Mouse (Mus musculus): Measurements from ENCODE around the gene Ccl1. TPM values are rescaled to one million over a fixed set of nuclear protein-coding genes. Genes with fewer than 3 reads are reported as not detected.

Ccl1 gene
- polyA plus RNA-seq, 1 experiment from 2014 or later = not detected

GRCm38 (mm10) chr11:82255601-82256000 lies 49.9 kb downstream of the Ccl1 start:
- Histone ChIP-seq H3K36me3 (replicated peaks) (no peaks in the 10 kb centered on the region), H3K4me2 (no peak overlapping the region), H3K9ac (no peak overlapping the region), H3K9me3 (replicated peaks) (no peaks in the 10 kb centered on the region), H3K27me3 (no peaks in the 10 kb centered on the region), H3K4me3 (replicated peaks) (no peak overlapping the region), H3K27ac (replicated peaks) (no peak overlapping the region), H3K4me1 (replicated peaks) (no peaks in the 10 kb centered on the region)
- ATAC-seq (ENCODE audit: insufficient read depth) = no peak; the same call in 1 of the 2 replicates
- 6% methylated on average over 4 of the region's 4 CpGs for WGBS (ENCODE audit: insufficient replicate concordance)

GRCm38 (mm10) chr11:82253421-82253820 lies 52.1 kb downstream of the Ccl1 start:
- H3K4me3 ChIP-seq (replicated peaks) = no peak overlapping the region
- no peak overlapping the region for H3K9ac ChIP-seq
- no peak overlapping the region for H3K27ac ChIP-seq (replicated peaks)
- H3K4me1 ChIP-seq (replicated peaks) = no peaks in the 10 kb centered on the region
- H3K36me3 ChIP-seq (replicated peaks) = no peaks in the 10 kb centered on the region
- H3K27me3 ChIP-seq = no peaks in the 10 kb centered on the region
- no peak overlapping the region for H3K4me2 ChIP-seq
- ATAC-seq (ENCODE audit: insufficient read depth) = no peak
- H3K9me3 ChIP-seq (replicated peaks) = no peaks in the 10 kb centered on the region
- 33% methylated on average over 4 of the region's 4 CpGs for WGBS (ENCODE audit: insufficient replicate concordance)

- H3K4me1 ChIP-seq (replicated peaks) = no peaks in the 10 kb centered on the region
- ATAC-seq (ENCODE audit: insufficient read depth) = no peak
- no peaks in the 10 kb centered on the region for H3K36me3 ChIP-seq (replicated peaks)
- no peaks in the 10 kb centered on the region for H3K27me3 ChIP-seq
- H3K9me3 ChIP-seq (replicated peaks) = no peaks in the 10 kb centered on the region
- H3K4me2 ChIP-seq = no peak overlapping the region
- WGBS (ENCODE audit: insufficient replicate concordance) = 56% methylated on average over 6 of the region's 6 CpGs
- no peak overlapping the region for H3K27ac ChIP-seq (replicated peaks)
- H3K4me3 ChIP-seq (replicated peaks) = no peak overlapping the region
- H3K9ac ChIP-seq = no peak overlapping the region
These were observed 54.2 kb downstream of the Ccl1 start for GRCm38 (mm10) chr11:82251251-82251650.

- ATAC-seq (ENCODE audit: insufficient read depth) = no peak
- H3K4me1 ChIP-seq (replicated peaks) = no peaks in the 10 kb centered on the region
- H3K4me2 ChIP-seq = no peak overlapping the region
- no peaks in the 10 kb centered on the region for H3K36me3 ChIP-seq (replicated peaks)
- 60% methylated on average over 6 of the region's 6 CpGs for WGBS (ENCODE audit: insufficient replicate concordance)
- no peaks in the 10 kb centered on the region for H3K27me3 ChIP-seq
- no peaks in the 10 kb centered on the region for H3K9me3 ChIP-seq (replicated peaks)
- no peak overlapping the region for H3K4me3 ChIP-seq (replicated peaks)
- H3K9ac ChIP-seq = no peak overlapping the region
- H3K27ac ChIP-seq (replicated peaks) = no peak overlapping the region
These were observed 55.5 kb downstream of the Ccl1 start for GRCm38 (mm10) chr11:82249945-82250344.

GRCm38 (mm10) chr11:82237439-82237838 lies 68.1 kb downstream of the Ccl1 start:
- Histone ChIP-seq H3K36me3 (replicated peaks) (no peaks in the 10 kb centered on the region), H3K27me3 (no peaks in the 10 kb centered on the region; the same call in 1 of the 2 replicates), H3K4me3 (replicated peaks) (no peak overlapping the region), H3K27ac (replicated peaks) (no peak overlapping the region), H3K4me2 (no peak overlapping the region), H3K9ac (no peak overlapping the region), H3K9me3 (replicated peaks) (no peaks in the 10 kb centered on the region), H3K4me1 (replicated peaks) (no peaks in the 10 kb centered on the region)
- WGBS (ENCODE audit: insufficient replicate concordance) = 39% methylated on average over 5 of the region's 5 CpGs
- no peak for ATAC-seq (ENCODE audit: insufficient read depth)

GRCm38 (mm10) chr11:82235551-82236207 lies 69.8 kb downstream of the Ccl1 start:
- no peaks in the 10 kb centered on the region for H3K9me3 ChIP-seq (replicated peaks)
- no peaks in the 10 kb centered on the region; the same call in 1 of the 2 replicates for H3K27me3 ChIP-seq
- 27% methylated on average over 2 of the region's 2 CpGs for WGBS (ENCODE audit: insufficient replicate concordance)
- H3K4me3 ChIP-seq (replicated peaks) = no peak overlapping the region
- H3K4me1 ChIP-seq (replicated peaks) = no peaks in the 10 kb centered on the region
- H3K9ac ChIP-seq = no peak overlapping the region
- no peak overlapping the region for H3K4me2 ChIP-seq
- no peak overlapping the region for H3K27ac ChIP-seq (replicated peaks)
- no peaks in the 10 kb centered on the region for H3K36me3 ChIP-seq (replicated peaks)
- no peak for ATAC-seq (ENCODE audit: insufficient read depth)

- no peak for ATAC-seq (ENCODE audit: insufficient read depth)
- Histone ChIP-seq H3K4me1 (replicated peaks) (no peaks in the 10 kb centered on the region), H3K9me3 (replicated peaks) (no peaks in the 10 kb centered on the region), H3K27me3 (no peaks in the 10 kb centered on the region; the same call in 1 of the 2 replicates), H3K9ac (no peak overlapping the region), H3K4me3 (replicated peaks) (no peak overlapping the region), H3K4me2 (no peak overlapping the region), H3K27ac (replicated peaks) (no peak overlapping the region), H3K36me3 (replicated peaks) (no peaks in the 10 kb centered on the region)
- WGBS (ENCODE audit: insufficient replicate concordance) = 27% methylated on average over 6 of the region's 6 CpGs
These were observed 71.5 kb downstream of the Ccl1 start for GRCm38 (mm10) chr11:82233991-82234390.

GRCm38 (mm10) chr11:82226976-82227375 lies 78.5 kb downstream of the Ccl1 start:
- 66% methylated on average over 9 of the region's 9 CpGs for WGBS (ENCODE audit: insufficient replicate concordance)
- H3K27ac ChIP-seq (replicated peaks) = no peak overlapping the region
- no peak for ATAC-seq (ENCODE audit: insufficient read depth)
- H3K27me3 ChIP-seq = no peaks in the 10 kb centered on the region; the same call in 1 of the 2 replicates
- no peaks in the 10 kb centered on the region for H3K4me1 ChIP-seq (replicated peaks)
- no peaks in the 10 kb centered on the region for H3K9me3 ChIP-seq (replicated peaks)
- H3K4me3 ChIP-seq (replicated peaks) = no peak overlapping the region
- H3K36me3 ChIP-seq (replicated peaks) = no peaks in the 10 kb centered on the region
- H3K9ac ChIP-seq = no peak overlapping the region
- H3K4me2 ChIP-seq = no peak overlapping the region

GRCm38 (mm10) chr11:82225936-82226335 lies 79.6 kb downstream of the Ccl1 start:
- no peaks in the 10 kb centered on the region for H3K36me3 ChIP-seq (replicated peaks)
- H3K27me3 ChIP-seq = no peaks in the 10 kb centered on the region; the same call in 1 of the 2 replicates
- no peak overlapping the region for H3K27ac ChIP-seq (replicated peaks)
- no peak overlapping the region for H3K4me2 ChIP-seq
- no peak overlapping the region for H3K9ac ChIP-seq
- no peaks in the 10 kb centered on the region for H3K9me3 ChIP-seq (replicated peaks)
- no peaks in the 10 kb centered on the region for H3K4me1 ChIP-seq (replicated peaks)
- WGBS (ENCODE audit: insufficient replicate concordance) = 57% methylated on average over 8 of the region's 8 CpGs
- ATAC-seq (ENCODE audit: insufficient read depth) = no peak
- H3K4me3 ChIP-seq (replicated peaks) = no peak overlapping the region

- ATAC-seq (ENCODE audit: insufficient read depth) = no peak
- no peaks in the 10 kb centered on the region for H3K27me3 ChIP-seq
- no peak overlapping the region for H3K27ac ChIP-seq (replicated peaks)
- H3K36me3 ChIP-seq (replicated peaks) = no peaks in the 10 kb centered on the region
- no peak overlapping the region for H3K4me3 ChIP-seq (replicated peaks)
- 32% methylated on average over 2 of the region's 2 CpGs for WGBS (ENCODE audit: insufficient replicate concordance)
- no peaks in the 10 kb centered on the region for H3K4me1 ChIP-seq (replicated peaks)
- H3K9me3 ChIP-seq (replicated peaks) = no peaks in the 10 kb centered on the region
- no peak overlapping the region for H3K4me2 ChIP-seq
- H3K9ac ChIP-seq = no peak overlapping the region
These were observed 89.0 kb downstream of the Ccl1 start for GRCm38 (mm10) chr11:82216531-82216930.

- Histone ChIP-seq H3K4me3 (replicated peaks) (no peak overlapping the region), H3K27ac (replicated peaks) (no peak overlapping the region), H3K9ac (no peak overlapping the region), H3K27me3 (no peaks in the 10 kb centered on the region), H3K4me1 (replicated peaks) (no peaks in the 10 kb centered on the region), H3K4me2 (no peak overlapping the region), H3K9me3 (replicated peaks) (no peaks in the 10 kb centered on the region), H3K36me3 (replicated peaks) (no peaks in the 10 kb centered on the region)
- WGBS (ENCODE audit: insufficient replicate concordance) = 15% methylated on average over 4 of the region's 4 CpGs
- ATAC-seq (ENCODE audit: insufficient read depth) = no peak
These were observed 91.1 kb downstream of the Ccl1 start for GRCm38 (mm10) chr11:82214405-82214804.

- Histone ChIP-seq H3K4me1 (replicated peaks) (no peaks in the 10 kb centered on the region), H3K27me3 (no peaks in the 10 kb centered on the region), H3K9me3 (replicated peaks) (no peaks in the 10 kb centered on the region), H3K36me3 (replicated peaks) (no peaks in the 10 kb centered on the region), H3K4me2 (no peak overlapping the region), H3K9ac (no peak overlapping the region), H3K4me3 (replicated peaks) (no peak overlapping the region), H3K27ac (replicated peaks) (no peak overlapping the region)
- WGBS (ENCODE audit: insufficient replicate concordance) = 67% methylated on average over 2 of the region's 2 CpGs
- no peak for ATAC-seq (ENCODE audit: insufficient read depth)
These were observed 98.5 kb downstream of the Ccl1 start for GRCm38 (mm10) chr11:82206960-82207488.
